Comparison of ENCODE assay signal across 18 mouse cellular contexts in the genomic region with DNA sequence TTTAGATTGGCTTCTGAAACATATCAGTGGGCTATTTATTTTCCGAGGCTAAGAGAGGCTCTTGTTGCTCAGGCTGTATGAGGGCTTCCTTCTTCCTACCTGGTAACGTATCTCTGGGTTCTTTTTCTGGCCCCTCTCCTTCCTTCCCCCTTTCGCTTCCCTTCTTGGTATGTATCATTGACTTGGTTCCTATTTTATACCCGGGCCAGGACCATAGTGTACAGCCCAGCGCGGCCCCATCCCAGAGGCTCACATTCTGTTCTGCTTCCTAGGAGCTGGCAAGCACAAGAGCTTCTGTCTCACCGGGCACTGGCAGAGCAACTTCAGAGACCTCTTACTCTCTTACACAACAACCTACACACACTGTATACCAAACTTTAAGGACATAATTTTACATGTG.
A peak's percentile ranks its signal among the peaks of the same experiment; 100 is the strongest.
DNase-seq lines count a peak whose midpoint lies in the region; ATAC-seq and TF ChIP-seq lines count a peak whose summit lies in the region.
"Had no signal": no experiment of that assay in that cellular context is flagged by ENCODE, and none has a peak within 500 bp of the region (broad histone marks: within the 10 kb centered on the region; RNA-seq: fewer than 3 reads in every experiment).

No protein-coding gene starts in this region.

- H3K4me3 ChIP-seq in bone marrow, adult 2 months (replicated peaks; ENCODE audit: control insufficient read depth, low read depth, low read length), result no peak overlapping the region
- H3K4me3 ChIP-seq: embryonic facial prominence, embryonic 10.5 days; heart, embryonic 15.5 days; stomach, embryonic 15.5 days had no signal

- TF ChIP-seq POLR2A in bone marrow, adult 2 months (IDR thresholded peaks at IDR 0.05; ENCODE audit: borderline replicate concordance, control insufficient read depth, low read depth, low read length), result no peak

- ATAC-seq in megakaryocyte progenitor cell, adult 5-6 weeks (replicated peaks; ENCODE audit: poor library complexity), result peak; percentile 75
- ATAC-seq: intestine, postnatal 0 days had no signal

- H3K27ac ChIP-seq in bone marrow, adult 2 months (ENCODE audit: control insufficient read depth, insufficient read depth, low read depth, low read length, poor library complexity), result peak overlapping the region; percentile 51; the same call in 1 of the 2 replicates
- H3K27ac ChIP-seq: embryonic facial prominence, embryonic 10.5 days; heart, embryonic 15.5 days; hindbrain, embryonic 14.5 days; stomach, embryonic 15.5 days had no signal

- TF ChIP-seq CTCF in bone marrow, adult 2 months (IDR thresholded peaks at IDR 0.05; ENCODE audit: control insufficient read depth, insufficient read depth, low read length), result no peak

- H3K4me1 ChIP-seq in bone marrow, adult 2 months (ENCODE audit: control insufficient read depth, insufficient read depth, low read length), result no peaks in the 10 kb centered on the region; the same call in 1 of the 2 replicates

- intact Hi-C loops in left cerebral cortex, postnatal 10 days (cut with DNase I), result no loop called here

- 6% methylated on average over 7 of the region's 7 CpGs for WGBS in bone marrow, adult 2 months

- peak; percentile 71 for DNase-seq in gastrocnemius, adult 18-20 months (ENCODE audit: low spot score)
- DNase-seq in gastrocnemius, postnatal 10 days, result no peak
- DNase-seq in left cerebral cortex, adult 11 months (ENCODE audit: low spot score), result peak; percentile 22
- no peak for DNase-seq in left cerebral cortex, postnatal 10 days (ENCODE audit: extremely low spot score in 1 of 2, low spot score in 2 of 2)
- DNase-seq in thymus, postnatal 36 days, result no peak
- no peak for DNase-seq in cerebellum, adult 8-10 months
- DNase-seq: adrenal gland, adult 2 months; cerebellum, adult 9-11 months; kidney, postnatal 25 days; right cerebral cortex, postnatal 25 days; thymus, postnatal 25 days had no signal

Comparison
In these comparisons a context has a peak if more than half of its experiments do, and no peak if none do; other contexts are left out.
1. DNase-seq: peak in gastrocnemius, adult 18-20 months (single experiment) and left cerebral cortex, adult 11 months (single experiment); none in gastrocnemius, postnatal 10 days (single experiment), left cerebral cortex, postnatal 10 days (0 of 2), thymus, postnatal 36 days (0 of 2) and cerebellum, adult 8-10 months (single experiment).